Mouse (Mus musculus) lung, postnatal 0 days (tissue): Measurements from ENCODE around the gene Npnt. TPM values are rescaled to one million over a fixed set of nuclear protein-coding genes. Genes with fewer than 3 reads are reported as not detected.
A peak's percentile ranks its signal among the peaks of the same experiment; 100 is the strongest.

ENCODE experiments used
- ATAC-seq: fragments of 200-750 bp; cut with Nextera tagmentation; 2 replicates; pipeline ENCODE4 v1.8.0; 2017; ENCODE audit warnings: moderate library complexity
- DNase-seq: peaks from one replicate; pipeline ENCODE4 v3.0.0-alpha.2; 2016; ENCODE audit warnings: low spot score
- H3K27ac ChIP-seq: fragments of 300-500 bp; sonication (generic); 2 replicates; pipeline ENCODE4 v1.5.1; 2014; ENCODE audit warnings: antibody characterized with exemption, mild to moderate bottlenecking, low read length, mixed read lengths
- H3K27me3 ChIP-seq: fragments of 300-500 bp; sonication (generic); replicated peaks from 2 replicates; pipeline ENCODE4 v1.6.1; 2014; ENCODE audit warnings: low read length, mixed read lengths; ENCODE audit not compliant: insufficient read depth
- H3K36me3 ChIP-seq: fragments of 300-500 bp; sonication (generic); 2 replicates; pipeline ENCODE4 v1.6.1; 2014; ENCODE audit warnings: low read length, mixed read lengths; ENCODE audit not compliant: insufficient read depth
- H3K4me1 ChIP-seq: fragments of 300-500 bp; sonication (generic); 2 replicates; pipeline ENCODE4 v1.6.1; 2014; ENCODE audit warnings: antibody characterized with exemption, low read depth, low read length, mixed read lengths; ENCODE audit not compliant: insufficient read depth
- H3K4me2 ChIP-seq: fragments of 300-500 bp; sonication (generic); replicated peaks from 2 replicates; pipeline ENCODE4 v1.6.1; 2014; ENCODE audit warnings: low read depth, mild to moderate bottlenecking, low read length, moderate library complexity, mixed read lengths
- H3K4me3 ChIP-seq: fragments of 300-500 bp; sonication (generic); 2 replicates; pipeline ENCODE4 v1.5.1; 2014; ENCODE audit warnings: low read depth, low read length
- H3K9ac ChIP-seq: fragments of 300-500 bp; sonication (generic); replicated peaks from 2 replicates; pipeline ENCODE4 v1.6.1; 2014; ENCODE audit warnings: low read depth, mild to moderate bottlenecking
- H3K9me3 ChIP-seq: fragments of 300-500 bp; sonication (generic); 2 replicates; pipeline ENCODE4 v1.6.1; 2016; ENCODE audit warnings: low read length, mixed read lengths
- CTCF ChIP-seq: IDR thresholded peaks from 2 replicates; pipeline ENCODE4 v1.5.1; 2016; ENCODE audit warnings: antibody characterized with exemption, mild to moderate bottlenecking
- EP300 ChIP-seq: IDR thresholded peaks from 2 replicates; pipeline ENCODE4 v1.6.1; 2016; ENCODE audit warnings: antibody characterized with exemption, mild to moderate bottlenecking, control low read depth
- WGBS: fragments of 180-500 bp; shearing (Covaris S2); extraction: QIAGEN DNeasy Blood & Tissue Kit; methylation state at CpG from one replicate; pipeline ENCODE4 v1.1.7; 2014; 5-methylcytosine and 5-hydroxymethylcytosine counted together
- polyA plus RNA-seq: library from polyadenylated mRNA; unstranded; fragments of >200 nt; fragmentation: Nextera tagmentation; extraction: Ambion mirVana; gene quantifications from 2 replicates; pipeline ENCODE4 v1.2.1, GENCODE M21; 2015

The Npnt gene
- polyA plus RNA-seq, 1 experiment from 2014 or later = 352 TPM

DNA sequence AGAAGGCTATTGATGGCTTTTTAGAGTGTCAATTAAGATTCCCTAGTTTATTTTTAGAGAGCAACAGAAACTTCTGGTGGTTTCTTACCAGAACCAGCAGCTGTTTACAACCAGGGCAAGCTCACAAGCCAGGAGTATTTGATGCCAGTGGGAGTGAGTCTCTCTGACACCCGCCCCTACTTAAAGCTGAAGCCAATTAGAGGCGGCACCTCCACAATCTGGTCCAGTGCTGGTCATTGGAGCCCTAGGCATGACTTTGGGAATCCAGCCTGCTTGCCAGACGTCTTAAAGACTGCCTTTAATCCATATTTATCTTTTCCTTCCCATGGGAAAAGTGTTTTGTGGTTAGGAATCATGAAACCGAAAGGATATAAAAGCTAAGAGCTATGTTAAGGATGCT, 38.4 kb downstream of the Npnt start:
- Histone ChIP-seq H3K36me3 (peaks cover 7% of the 10 kb centered on the region; the same call in 1 of the 2 replicates), H3K4me1 (no peaks in the 10 kb centered on the region; the same call in 1 of the 2 replicates), H3K9ac (no peak overlapping the region), H3K9me3 (no peaks in the 10 kb centered on the region), H3K27ac (no peak overlapping the region; the same call in 1 of the 2 replicates), H3K4me2 (no peak overlapping the region), H3K4me3 (no peak overlapping the region), H3K27me3 (no peaks in the 10 kb centered on the region)
- ATAC-seq = no peak
- WGBS = 72% methylated on average over 4 of the region's 4 CpGs
- no peak for DNase-seq
- TF ChIP-seq EP300 = no peak
- TF ChIP-seq CTCF = no peak

DNA sequence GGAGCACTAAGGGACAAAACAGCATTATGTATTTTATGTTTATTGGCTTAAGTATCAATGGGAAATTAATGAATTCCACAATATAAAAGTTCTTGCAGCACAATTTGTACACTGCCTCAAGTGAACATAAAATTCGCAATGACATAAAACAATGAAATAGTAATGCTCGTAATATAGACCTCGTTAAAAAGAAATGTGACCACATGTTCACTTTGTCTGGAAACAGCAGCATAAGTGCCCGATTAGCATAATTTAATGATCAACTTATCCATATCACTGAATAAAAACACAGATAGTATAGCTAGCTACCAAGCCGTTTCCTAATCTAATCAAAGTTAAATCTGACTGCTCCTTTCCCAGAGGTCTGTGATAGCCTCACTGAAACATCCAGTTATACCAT, 39.4 kb downstream of the Npnt start:
- ATAC-seq (no peak), DNase-seq (no peak)
- peaks cover 12% of the 10 kb centered on the region; the same call in 1 of the 2 replicates for H3K36me3 ChIP-seq
- H3K4me1 ChIP-seq = no peaks in the 10 kb centered on the region; the same call in 1 of the 2 replicates
- TF ChIP-seq CTCF = no peak
- TF ChIP-seq EP300 = no peak
- no peak overlapping the region for H3K4me2 ChIP-seq
- H3K9ac ChIP-seq = no peak overlapping the region
- 81% methylated on average over 5 of the region's 5 CpGs for WGBS
- H3K27me3 ChIP-seq = no peaks in the 10 kb centered on the region
- H3K9me3 ChIP-seq = no peaks in the 10 kb centered on the region
- H3K4me3 ChIP-seq = no peak overlapping the region
- no peak overlapping the region for H3K27ac ChIP-seq

DNA sequence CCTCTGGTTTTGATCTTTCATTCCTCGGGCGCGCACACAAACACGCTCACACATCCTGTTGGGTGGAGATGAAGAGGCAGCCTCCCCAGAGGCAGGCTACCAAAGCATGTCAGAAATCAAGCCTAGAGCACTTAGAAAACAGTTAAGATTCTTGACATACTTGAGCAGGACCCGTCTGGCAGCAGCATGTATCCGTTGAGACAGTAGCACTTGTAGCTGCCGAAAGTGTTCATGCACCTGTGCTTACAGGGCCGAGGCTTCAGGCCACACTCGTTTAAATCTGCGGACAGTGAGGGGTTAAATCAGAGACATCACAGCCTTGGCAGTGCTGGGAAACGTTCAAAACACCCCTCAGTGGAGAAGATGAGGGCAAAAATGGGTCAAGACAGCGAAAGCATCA, 40.4 kb downstream of the Npnt start:
- DNase-seq (peak; percentile 54), ATAC-seq (peak; percentile 83)
- no peak for TF ChIP-seq CTCF
- TF ChIP-seq EP300 = peak; percentile 85
- Histone ChIP-seq H3K9ac (no peak overlapping the region), H3K27me3 (no peaks in the 10 kb centered on the region), H3K4me2 (no peak overlapping the region), H3K36me3 (peaks cover 13% of the 10 kb centered on the region; the same call in 1 of the 2 replicates), H3K27ac (no peak overlapping the region), H3K4me3 (no peak overlapping the region), H3K9me3 (no peaks in the 10 kb centered on the region), H3K4me1 (no peaks in the 10 kb centered on the region; the same call in 1 of the 2 replicates)
- 28% methylated on average over 12 of the region's 12 CpGs for WGBS

DNA sequence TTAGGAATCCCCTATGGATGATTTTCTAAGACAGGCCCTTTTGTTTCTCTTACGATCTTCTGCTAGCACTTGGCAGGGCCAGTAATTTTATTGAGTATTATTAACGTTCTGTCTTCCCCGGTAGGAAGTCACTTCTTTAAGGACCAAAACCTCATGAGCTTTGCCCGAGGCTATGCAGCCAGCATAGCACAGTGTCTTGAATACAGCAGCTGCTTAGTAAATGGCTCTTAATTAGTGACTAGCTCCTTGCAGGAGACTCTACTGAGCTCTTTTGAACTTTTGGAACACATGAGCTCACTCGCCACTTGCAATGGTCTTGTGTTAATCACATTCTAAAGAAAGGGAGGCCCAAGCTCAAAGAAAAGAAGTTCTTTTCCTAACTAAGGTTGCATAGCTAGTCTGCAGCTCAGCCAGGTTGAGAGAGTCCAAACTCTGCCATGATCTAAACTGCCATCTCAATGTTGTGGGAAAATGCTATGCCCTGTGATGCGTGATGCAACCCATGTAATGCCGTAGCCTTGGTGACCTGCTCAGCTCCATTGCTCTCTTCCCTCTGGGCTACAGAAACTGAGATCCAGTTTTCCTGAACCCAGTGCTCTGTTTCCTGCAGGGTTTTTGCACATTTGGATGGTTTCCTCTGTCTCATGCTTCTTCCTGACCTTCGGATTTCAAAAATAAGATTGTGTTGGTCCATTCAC, 42.4 kb downstream of the Npnt start:
- ATAC-seq (no peak), DNase-seq (no peak)
- Histone ChIP-seq H3K36me3 (peaks cover 19% of the 10 kb centered on the region), H3K4me2 (no peak overlapping the region), H3K9me3 (no peaks in the 10 kb centered on the region), H3K9ac (no peak overlapping the region), H3K27ac (no peak overlapping the region), H3K4me1 (no peaks in the 10 kb centered on the region; the same call in 1 of the 2 replicates), H3K4me3 (no peak overlapping the region), H3K27me3 (no peaks in the 10 kb centered on the region)
- TF ChIP-seq CTCF = no peak
- TF ChIP-seq EP300 = no peak
- 89% methylated on average over 8 of the region's 8 CpGs for WGBS

DNA sequence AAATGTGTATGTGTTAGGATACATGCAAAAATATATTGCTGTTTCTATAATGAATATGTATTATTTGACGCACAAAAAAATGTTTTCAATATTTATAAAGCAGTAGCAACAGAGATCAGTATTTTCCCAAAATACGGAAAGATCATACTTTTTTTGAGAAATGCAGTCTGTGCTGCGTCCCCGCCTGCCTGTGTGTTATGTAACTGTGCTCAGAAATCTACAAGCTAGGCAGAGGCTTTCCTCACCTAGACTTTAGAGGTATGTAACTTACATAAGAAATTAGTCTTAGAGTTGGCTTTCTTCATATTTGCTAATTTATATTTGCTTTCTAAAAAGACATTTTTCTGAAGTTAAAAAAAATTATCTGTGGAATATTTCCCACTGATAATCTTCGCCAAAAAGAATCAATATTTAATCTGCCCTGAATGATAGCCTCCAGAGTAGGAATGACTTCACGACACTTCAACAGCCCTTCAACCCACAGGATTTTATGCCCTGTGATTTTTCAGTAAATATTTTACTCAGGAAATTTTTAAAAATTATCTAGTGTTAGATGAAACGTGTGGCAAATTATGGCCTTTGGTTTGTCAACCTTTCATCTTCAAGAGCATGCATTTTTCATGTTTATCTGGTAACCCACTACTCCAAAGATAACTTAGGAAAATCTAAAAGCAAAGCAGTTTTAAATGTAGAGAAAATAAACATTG, 44.7 kb downstream of the Npnt start:
- no peaks in the 10 kb centered on the region for H3K9me3 ChIP-seq
- H3K4me2 ChIP-seq = no peak overlapping the region
- no peaks in the 10 kb centered on the region for H3K27me3 ChIP-seq
- H3K4me1 ChIP-seq = no peaks in the 10 kb centered on the region; the same call in 1 of the 2 replicates
- H3K4me3 ChIP-seq = no peak overlapping the region
- peaks cover 19% of the 10 kb centered on the region for H3K36me3 ChIP-seq
- 64% methylated on average over 7 of the region's 7 CpGs for WGBS
- H3K27ac ChIP-seq = no peak overlapping the region
- no peak for TF ChIP-seq CTCF
- no peak for TF ChIP-seq EP300
- no peak overlapping the region for H3K9ac ChIP-seq
- ATAC-seq = no peak
- no peak for DNase-seq

DNA sequence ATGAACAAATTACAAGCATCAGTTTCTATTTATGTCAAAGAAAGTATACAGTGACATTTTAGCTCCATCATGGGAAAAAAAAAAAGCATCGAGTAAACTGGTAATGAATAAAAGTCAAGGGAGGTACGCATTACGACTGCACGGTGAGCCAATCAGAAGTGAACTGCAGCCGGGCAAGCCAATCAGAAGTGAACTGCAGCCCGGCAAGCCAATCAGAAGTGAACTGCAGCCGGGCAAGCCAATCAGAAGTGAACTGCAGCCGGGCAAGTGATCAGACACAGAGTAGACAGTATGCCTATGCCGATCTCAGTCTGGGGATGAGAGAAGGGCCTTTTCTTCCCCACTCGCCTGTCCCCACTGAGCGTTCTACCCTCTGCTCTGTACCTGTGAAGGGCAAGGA, 46.7 kb downstream of the Npnt start:
- Histone ChIP-seq H3K4me3 (no peak overlapping the region), H3K27ac (no peak overlapping the region), H3K4me2 (no peak overlapping the region), H3K9ac (no peak overlapping the region), H3K27me3 (no peaks in the 10 kb centered on the region), H3K36me3 (peaks cover 19% of the 10 kb centered on the region), H3K4me1 (no peaks in the 10 kb centered on the region), H3K9me3 (no peaks in the 10 kb centered on the region)
- 95% methylated on average over 11 of the region's 11 CpGs for WGBS
- ATAC-seq (no peak), DNase-seq (no peak)
- TF ChIP-seq EP300 (no peak), CTCF (no peak)
